Mouse (Mus musculus): Measurements from ENCODE around the gene Gm33543. TPM values are rescaled to one million over a fixed set of nuclear protein-coding genes. Genes with fewer than 3 reads are reported as not detected.

The Gm33543 gene
- polyA plus RNA-seq, 1 experiment = not detected

DNA sequence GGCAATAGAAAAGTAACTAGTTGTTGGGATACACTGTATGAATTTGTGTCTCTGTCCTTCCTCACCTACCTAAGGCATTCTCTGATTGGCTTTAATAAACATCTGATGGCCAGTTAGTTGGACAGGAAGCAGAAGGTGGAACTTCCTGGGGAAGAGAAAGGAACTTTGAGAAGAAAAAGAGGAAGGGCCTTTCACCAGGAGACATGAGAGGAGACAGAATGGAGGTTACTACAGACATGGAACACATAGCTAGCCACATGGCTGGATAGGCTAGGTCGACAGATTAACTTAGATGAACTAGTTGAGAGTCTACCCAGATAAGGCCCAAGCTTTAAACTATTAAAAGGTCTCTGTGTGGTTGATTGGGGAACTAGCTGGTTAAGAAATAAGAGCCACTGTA lies 1.1 kb upstream of the Gm33543 start:
- Histone ChIP-seq H3K36me3 (ENCODE audit: control insufficient read depth, insufficient read depth, low read length, poor library complexity, severe bottlenecking) (no peaks in the 10 kb centered on the region), H3K27ac (ENCODE audit: insufficient read depth, low read length) (no peak overlapping the region), H3K4me1 (ENCODE audit: control insufficient read depth, insufficient read depth, low read length) (no peaks in the 10 kb centered on the region), H3K27me3 (ENCODE audit: control insufficient read depth, insufficient read depth, low read length, poor library complexity, severe bottlenecking) (no peaks in the 10 kb centered on the region), H3K9ac (ENCODE audit: low read depth, poor library complexity, severe bottlenecking) (no peak overlapping the region), H3K9me3 (replicated peaks; ENCODE audit: control insufficient read depth, insufficient read depth, low read length, poor library complexity, severe bottlenecking) (no peaks in the 10 kb centered on the region), H3K4me3 (ENCODE audit: low read depth, low read length) (no peak overlapping the region)
- no peak for TF ChIP-seq CTCF (IDR thresholded peaks at IDR 0.05; ENCODE audit: low read depth, low read length)
- TF ChIP-seq EP300 (IDR thresholded peaks at IDR 0.05; ENCODE audit: insufficient read depth, low read depth, low read length) = no peak
- TF ChIP-seq POLR2A (IDR thresholded peaks at IDR 0.05; ENCODE audit: insufficient read depth, low read length) = no peak

DNA sequence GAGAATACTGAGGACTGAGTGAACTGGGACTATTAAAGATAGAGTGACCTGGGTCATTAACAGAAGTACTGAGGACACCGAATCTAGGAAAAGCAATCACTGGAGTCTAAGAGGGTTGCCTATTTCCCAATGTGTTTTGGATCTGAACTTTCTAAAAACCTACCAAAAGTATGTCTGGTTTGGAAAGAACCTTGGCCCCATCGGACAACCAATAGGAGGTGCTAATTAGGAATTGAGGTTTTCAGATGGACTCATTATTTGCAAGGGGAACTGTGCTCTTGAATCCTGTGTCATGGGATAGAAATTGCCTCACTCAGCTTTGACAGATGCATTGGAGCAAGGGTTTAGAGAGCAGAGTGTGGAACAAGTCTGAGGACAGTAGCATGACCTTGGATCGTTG lies 1.5 kb downstream of the Gm33543 start:
- no peaks in the 10 kb centered on the region for H3K27me3 ChIP-seq (ENCODE audit: control insufficient read depth, insufficient read depth, low read length, poor library complexity, severe bottlenecking)
- TF ChIP-seq EP300 (IDR thresholded peaks at IDR 0.05; ENCODE audit: insufficient read depth, low read depth, low read length) (no peak), POLR2A (IDR thresholded peaks at IDR 0.05; ENCODE audit: insufficient read depth, low read length) (no peak), CTCF (IDR thresholded peaks at IDR 0.05; ENCODE audit: low read depth, low read length) (no peak)
- no peaks in the 10 kb centered on the region for H3K4me1 ChIP-seq (ENCODE audit: control insufficient read depth, insufficient read depth, low read length)
- no peak overlapping the region for H3K4me3 ChIP-seq (ENCODE audit: low read depth, low read length)
- no peaks in the 10 kb centered on the region for H3K36me3 ChIP-seq (ENCODE audit: control insufficient read depth, insufficient read depth, low read length, poor library complexity, severe bottlenecking)
- no peak overlapping the region for H3K27ac ChIP-seq (ENCODE audit: insufficient read depth, low read length)
- H3K9me3 ChIP-seq (replicated peaks; ENCODE audit: control insufficient read depth, insufficient read depth, low read length, poor library complexity, severe bottlenecking) = no peaks in the 10 kb centered on the region
- no peak overlapping the region for H3K9ac ChIP-seq (ENCODE audit: low read depth, poor library complexity, severe bottlenecking)

DNA sequence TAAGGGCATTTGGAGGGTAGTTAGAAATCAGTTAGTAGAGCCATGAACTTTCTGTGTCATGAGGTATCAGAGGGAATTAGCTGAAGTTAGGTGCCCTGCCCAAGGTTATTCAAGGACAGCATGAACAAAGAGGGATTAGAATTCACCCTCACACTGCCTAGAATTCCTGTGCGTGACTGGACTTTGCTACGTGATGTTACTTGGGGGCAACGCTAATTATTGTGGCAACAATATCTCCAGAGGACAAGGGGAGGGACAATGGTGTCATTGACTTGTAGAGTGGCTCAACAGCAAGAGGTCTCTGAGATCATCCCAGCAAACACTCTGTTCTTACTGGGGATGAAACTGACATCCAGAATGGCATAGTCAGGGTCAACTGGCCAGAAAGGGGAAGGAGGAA lies 2.9 kb downstream of the Gm33543 start:
- Histone ChIP-seq H3K27me3 (ENCODE audit: control insufficient read depth, insufficient read depth, low read length, poor library complexity, severe bottlenecking) (no peaks in the 10 kb centered on the region), H3K27ac (ENCODE audit: insufficient read depth, low read length) (no peak overlapping the region), H3K9ac (ENCODE audit: low read depth, poor library complexity, severe bottlenecking) (no peak overlapping the region), H3K4me1 (ENCODE audit: control insufficient read depth, insufficient read depth, low read length) (no peaks in the 10 kb centered on the region), H3K36me3 (ENCODE audit: control insufficient read depth, insufficient read depth, low read length, poor library complexity, severe bottlenecking) (no peaks in the 10 kb centered on the region), H3K4me3 (ENCODE audit: low read depth, low read length) (no peak overlapping the region), H3K9me3 (replicated peaks; ENCODE audit: control insufficient read depth, insufficient read depth, low read length, poor library complexity, severe bottlenecking) (no peaks in the 10 kb centered on the region)
- TF ChIP-seq EP300 (IDR thresholded peaks at IDR 0.05; ENCODE audit: insufficient read depth, low read depth, low read length) = no peak
- no peak for TF ChIP-seq CTCF (IDR thresholded peaks at IDR 0.05; ENCODE audit: low read depth, low read length)
- no peak for TF ChIP-seq POLR2A (IDR thresholded peaks at IDR 0.05; ENCODE audit: insufficient read depth, low read length)

DNA sequence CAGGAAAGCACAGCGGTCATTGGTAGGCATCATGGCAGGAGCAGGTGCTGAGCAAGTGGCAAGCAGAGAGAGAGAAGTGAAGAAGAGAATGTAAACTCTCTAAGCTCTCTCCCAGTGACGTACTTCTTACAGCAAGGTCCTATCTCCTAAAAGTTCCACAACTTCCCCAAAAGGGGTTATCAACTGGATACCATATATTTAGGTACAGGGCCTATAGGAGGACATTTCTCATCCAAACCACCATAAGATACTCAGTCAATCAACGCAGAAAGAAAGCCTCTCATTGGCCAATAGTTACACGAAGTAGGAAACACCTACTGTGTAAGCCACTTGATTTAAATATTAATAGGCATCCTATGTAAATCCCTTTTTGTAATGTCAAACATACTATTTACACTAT lies 3.7 kb downstream of the Gm33543 start:
- Histone ChIP-seq H3K9ac (ENCODE audit: low read depth, poor library complexity, severe bottlenecking) (no peak overlapping the region), H3K4me1 (ENCODE audit: control insufficient read depth, insufficient read depth, low read length) (no peaks in the 10 kb centered on the region), H3K27ac (ENCODE audit: insufficient read depth, low read length) (no peak overlapping the region), H3K36me3 (ENCODE audit: control insufficient read depth, insufficient read depth, low read length, poor library complexity, severe bottlenecking) (no peaks in the 10 kb centered on the region), H3K9me3 (replicated peaks; ENCODE audit: control insufficient read depth, insufficient read depth, low read length, poor library complexity, severe bottlenecking) (no peaks in the 10 kb centered on the region), H3K27me3 (ENCODE audit: control insufficient read depth, insufficient read depth, low read length, poor library complexity, severe bottlenecking) (no peaks in the 10 kb centered on the region), H3K4me3 (ENCODE audit: low read depth, low read length) (no peak overlapping the region)
- TF ChIP-seq CTCF (IDR thresholded peaks at IDR 0.05; ENCODE audit: low read depth, low read length) = no peak
- no peak for TF ChIP-seq EP300 (IDR thresholded peaks at IDR 0.05; ENCODE audit: insufficient read depth, low read depth, low read length)
- no peak for TF ChIP-seq POLR2A (IDR thresholded peaks at IDR 0.05; ENCODE audit: insufficient read depth, low read length)

DNA sequence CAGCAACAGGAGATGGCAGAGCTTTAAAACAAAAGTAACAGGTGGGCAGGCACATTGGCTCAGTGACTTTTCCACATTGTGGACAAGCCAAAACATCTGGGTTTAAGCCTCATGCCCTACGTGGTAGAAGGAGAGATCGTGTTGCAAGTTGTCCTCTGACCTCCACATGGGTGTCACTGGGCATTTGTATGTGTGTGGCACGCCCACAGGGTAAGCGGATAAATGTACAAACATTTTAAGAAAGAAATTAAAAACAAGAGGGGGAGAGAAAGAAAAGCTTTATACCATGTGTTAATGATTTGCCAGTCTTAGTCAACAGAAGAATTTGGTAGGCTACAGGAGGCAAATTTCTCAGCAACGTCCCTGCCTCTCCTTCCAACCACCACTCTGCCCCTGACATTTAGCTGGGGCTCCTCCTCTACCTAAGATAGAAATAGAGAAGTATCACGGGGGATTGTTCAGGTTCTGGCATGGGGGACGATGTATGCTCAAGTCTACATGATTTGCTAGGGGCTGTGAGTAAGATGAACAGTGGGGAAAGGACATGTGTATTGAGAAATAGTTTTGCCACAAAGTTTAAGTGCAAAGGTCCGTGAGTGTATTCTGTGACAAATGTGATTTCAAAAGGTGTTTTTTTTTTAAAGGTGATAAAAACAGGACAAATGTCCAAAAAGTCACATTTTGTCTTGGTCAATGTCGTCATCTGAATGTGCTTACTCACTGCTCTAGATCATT lies 6.0 kb downstream of the Gm33543 start:
- Histone ChIP-seq H3K9ac (ENCODE audit: low read depth, poor library complexity, severe bottlenecking) (no peak overlapping the region), H3K36me3 (ENCODE audit: control insufficient read depth, insufficient read depth, low read length, poor library complexity, severe bottlenecking) (no peaks in the 10 kb centered on the region), H3K4me1 (ENCODE audit: control insufficient read depth, insufficient read depth, low read length) (no peaks in the 10 kb centered on the region), H3K4me3 (ENCODE audit: low read depth, low read length) (no peak overlapping the region), H3K9me3 (replicated peaks; ENCODE audit: control insufficient read depth, insufficient read depth, low read length, poor library complexity, severe bottlenecking) (no peaks in the 10 kb centered on the region), H3K27me3 (ENCODE audit: control insufficient read depth, insufficient read depth, low read length, poor library complexity, severe bottlenecking) (no peaks in the 10 kb centered on the region), H3K27ac (ENCODE audit: insufficient read depth, low read length) (no peak overlapping the region)
- TF ChIP-seq POLR2A (IDR thresholded peaks at IDR 0.05; ENCODE audit: insufficient read depth, low read length) = no peak

DNA sequence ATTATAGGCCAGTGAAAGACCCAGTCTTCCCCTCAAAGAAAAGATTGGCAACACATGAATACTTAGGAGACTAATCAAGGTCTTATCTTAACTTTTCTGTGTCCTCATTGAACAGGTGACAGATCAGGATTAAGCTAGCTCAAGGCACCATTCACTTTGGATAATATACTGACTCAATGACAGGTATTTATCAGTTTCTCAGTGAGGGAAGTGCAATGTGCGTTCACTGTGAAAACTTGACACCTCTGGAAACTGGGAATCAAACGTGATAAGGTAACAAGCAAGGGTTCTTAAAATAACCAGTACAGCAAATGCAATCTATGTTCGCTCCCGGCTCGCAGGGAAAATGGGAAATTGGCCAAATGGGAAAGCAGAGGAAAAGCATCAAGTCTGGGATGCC lies 11.8 kb downstream of the Gm33543 start:
- Histone ChIP-seq H3K9me3 (replicated peaks; ENCODE audit: control insufficient read depth, insufficient read depth, low read length, poor library complexity, severe bottlenecking) (no peaks in the 10 kb centered on the region), H3K27ac (ENCODE audit: insufficient read depth, low read length) (no peak overlapping the region), H3K36me3 (ENCODE audit: control insufficient read depth, insufficient read depth, low read length, poor library complexity, severe bottlenecking) (no peaks in the 10 kb centered on the region), H3K4me3 (ENCODE audit: low read depth, low read length) (no peak overlapping the region), H3K27me3 (ENCODE audit: control insufficient read depth, insufficient read depth, low read length, poor library complexity, severe bottlenecking) (no peaks in the 10 kb centered on the region), H3K4me1 (ENCODE audit: control insufficient read depth, insufficient read depth, low read length) (no peaks in the 10 kb centered on the region), H3K9ac (ENCODE audit: low read depth, poor library complexity, severe bottlenecking) (no peak overlapping the region)
- TF ChIP-seq CTCF (IDR thresholded peaks at IDR 0.05; ENCODE audit: low read depth, low read length) = no peak
- no peak for TF ChIP-seq EP300 (IDR thresholded peaks at IDR 0.05; ENCODE audit: insufficient read depth, low read depth, low read length)

Data from ES-Bruce4 (cell line).